Mouse (Mus musculus) cerebral cortex, adult 2 months (tissue): ENCODE measurements around the gene Ube2t.

Source experiments
- WGBS: fragments of 180-500 bp; shearing (Covaris S2); methylation state at CpG from one replicate; pipeline ENCODE4 v1.1.7; 2018; 5-methylcytosine and 5-hydroxymethylcytosine counted together

Ube2t gene

DNA sequence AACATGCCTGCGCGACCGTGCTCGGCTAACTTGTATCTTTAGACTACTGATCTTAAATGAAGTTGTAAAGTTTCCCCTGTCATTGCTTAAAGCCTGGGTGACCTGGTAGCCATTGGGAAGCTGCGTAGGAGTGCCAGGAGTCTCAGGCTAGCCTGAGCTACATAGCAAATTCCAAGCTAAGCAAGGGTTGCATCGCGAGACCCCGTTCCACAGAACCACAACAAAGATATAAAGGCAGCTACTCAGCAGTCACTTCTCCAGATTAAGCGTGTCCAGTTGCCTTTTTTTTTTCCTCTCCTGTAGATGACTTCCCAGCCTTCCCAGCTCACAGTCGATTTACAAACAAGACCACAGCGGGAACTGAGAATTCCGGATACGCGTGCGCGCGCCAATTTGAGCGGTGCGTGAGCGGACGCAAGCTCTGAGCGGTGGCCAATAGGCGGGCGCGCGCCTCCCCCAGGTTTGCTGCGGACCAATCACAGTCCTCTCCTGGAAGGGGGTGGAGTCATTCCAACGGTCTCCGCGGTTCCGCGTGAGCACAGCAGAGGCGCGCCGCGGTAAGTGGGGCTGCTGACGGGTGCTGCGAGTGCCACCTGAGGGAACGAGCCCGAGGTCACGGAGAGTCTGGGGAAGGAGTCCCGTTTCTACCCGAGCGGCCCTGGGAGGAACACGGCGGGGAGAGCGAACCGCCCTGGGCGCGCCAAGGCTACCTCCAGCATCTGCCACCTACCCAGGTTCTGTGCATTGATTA is at the start of gene Ube2t:
Gene Ube2t, plus strand, starts transcription at position 513 of the 751 bp plus-strand sequence.
- 3% methylated on average over 50 of the region's 50 CpGs for WGBS

GRCm38 (mm10) chr1:134913535-134913934 is 48.8 kb upstream of the Ube2t start:
- WGBS = 53% methylated on average over 4 of the region's 4 CpGs

GRCm38 (mm10) chr1:134915421-134915820 is 46.9 kb upstream of the Ube2t start:
- 87% methylated on average over 4 of the region's 4 CpGs for WGBS

DNA sequence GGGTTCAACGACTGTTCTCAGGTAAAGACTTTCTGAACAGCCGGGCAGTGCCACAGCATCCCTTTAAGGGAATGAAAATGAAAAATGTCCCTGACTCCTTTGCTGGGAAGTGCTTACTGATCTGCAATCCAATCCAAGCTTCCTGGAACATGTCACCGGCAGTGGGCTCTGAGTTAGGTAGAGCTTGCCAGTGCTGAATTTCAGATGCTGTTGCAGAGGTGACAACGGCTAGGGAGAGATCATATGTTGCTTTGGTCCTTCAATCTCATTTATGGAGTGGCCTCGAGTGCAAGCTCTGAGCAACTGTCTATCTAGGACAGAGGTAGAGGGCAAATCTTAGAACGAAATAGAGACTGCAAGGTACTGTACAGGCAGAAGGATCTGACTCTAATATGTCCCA is 43.4 kb upstream of the Ube2t start:
- WGBS = 60% methylated on average over 6 of the region's 6 CpGs

DNA sequence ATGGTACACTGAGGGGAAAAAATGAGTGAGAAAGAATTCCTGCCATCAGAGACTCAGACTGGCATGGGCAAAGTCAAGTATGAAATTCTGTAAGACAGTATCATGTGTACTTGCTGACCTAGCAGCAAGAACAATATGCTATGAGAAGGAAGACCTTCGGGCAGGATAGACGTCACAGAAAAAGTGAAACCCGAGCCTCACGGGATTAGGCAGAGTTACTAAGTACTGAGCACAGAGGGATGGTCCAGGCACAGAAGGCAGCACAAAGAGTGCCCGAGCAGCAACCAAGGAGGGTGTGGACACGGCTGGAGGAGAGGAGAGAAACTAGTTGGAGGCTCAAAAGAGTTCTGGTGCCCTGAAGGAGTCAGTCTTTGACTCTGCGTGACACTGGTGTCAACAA is 29.9 kb upstream of the Ube2t start:
- WGBS = 54% methylated on average over 7 of the region's 7 CpGs

DNA sequence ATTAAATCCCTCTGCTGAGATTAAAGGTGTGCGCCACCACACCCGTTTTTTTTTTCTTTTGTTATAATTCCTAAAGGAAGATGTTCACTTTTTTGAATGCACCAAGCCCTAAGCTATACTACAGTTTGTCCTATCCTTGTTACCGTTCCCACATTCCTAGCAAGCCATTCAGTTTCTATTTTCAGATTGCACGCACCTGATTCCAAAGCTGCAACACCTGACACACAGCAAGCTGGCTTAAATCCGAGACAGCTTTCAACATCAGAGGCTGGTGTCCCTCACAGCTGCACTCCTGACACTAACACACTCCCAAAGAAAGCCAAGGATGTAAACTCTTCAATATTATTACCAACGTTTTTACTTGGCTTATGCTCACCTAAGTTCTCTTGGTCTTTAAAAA is 26.0 kb upstream of the Ube2t start:
- WGBS = 85% methylated on average over 6 of the region's 6 CpGs

- 86% methylated on average over 1 of the region's 1 CpGs for WGBS
Measured at GRCm38 (mm10) chr1:134938233-134938632, 24.1 kb upstream of the Ube2t start.

- 72% methylated on average over 4 of the region's 4 CpGs for WGBS
Measured at GRCm38 (mm10) chr1:134940863-134941262, 21.5 kb upstream of the Ube2t start.

GRCm38 (mm10) chr1:134942898-134943297 is 19.5 kb upstream of the Ube2t start:
- WGBS = 91% methylated on average over 2 of the region's 2 CpGs

- WGBS = 47% methylated on average over 7 of the region's 7 CpGs
Measured at GRCm38 (mm10) chr1:134947590-134947989, 14.8 kb upstream of the Ube2t start.

- WGBS = 71% methylated on average over 3 of the region's 3 CpGs
Measured at GRCm38 (mm10) chr1:134949946-134950345, 12.4 kb upstream of the Ube2t start.

- 3% methylated on average over 16 of the region's 16 CpGs for WGBS
Measured at GRCm38 (mm10) chr1:134955050-134955636, 7.2 kb upstream of the Ube2t start.

DNA sequence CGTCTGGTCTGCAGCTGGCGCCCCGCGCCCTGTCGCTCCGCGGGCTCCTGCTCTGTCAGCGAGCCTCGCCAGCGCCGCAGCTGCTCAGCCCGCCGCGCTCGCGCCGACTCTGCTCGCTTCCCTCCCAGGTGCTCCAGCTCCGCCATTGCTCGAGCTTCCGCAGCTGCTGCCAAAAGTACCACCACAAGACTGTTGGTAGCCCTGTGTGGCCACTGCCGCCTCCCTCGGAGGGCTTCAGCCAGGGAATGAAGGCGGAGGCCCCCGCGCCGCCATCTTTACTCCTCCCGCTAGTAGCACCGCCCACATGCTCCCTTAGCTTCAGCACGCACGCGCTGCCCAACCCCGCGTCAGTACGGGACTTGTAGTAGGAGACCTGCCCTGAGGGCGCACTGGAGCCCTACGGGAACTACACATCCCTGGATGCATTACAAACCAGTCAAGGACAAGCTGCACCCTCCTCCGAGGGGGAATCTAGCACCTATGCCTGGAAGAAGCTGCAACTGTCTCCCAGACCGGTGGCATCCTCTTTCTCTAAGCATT is 6.7 kb upstream of the Ube2t start, which contains the start of gene Ppp1r12b:
Gene Ppp1r12b, minus strand, starts transcription at position 306 of the 540 bp plus-strand sequence.
- WGBS = 0% methylated on average over 39 of the region's 39 CpGs

DNA sequence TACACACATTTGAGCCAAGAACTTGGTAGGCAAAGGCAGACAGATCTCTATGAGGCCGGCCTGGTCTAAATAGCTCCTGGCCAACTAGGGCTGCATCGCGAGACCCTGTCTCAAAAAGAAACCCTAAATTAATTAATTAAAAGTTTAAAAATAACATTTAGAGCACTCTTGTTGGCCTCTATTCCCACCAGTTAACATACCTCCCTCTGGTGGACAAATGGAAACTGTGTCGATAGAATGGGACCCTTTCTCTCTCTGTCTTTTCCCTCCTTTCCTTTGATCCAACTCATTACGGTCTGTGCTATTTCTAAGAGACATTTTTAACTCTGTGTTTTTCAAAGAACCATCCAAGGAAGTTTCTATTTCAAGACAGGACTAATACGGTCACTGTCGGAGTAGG is 1.7 kb upstream of the Ube2t start:
- 43% methylated on average over 7 of the region's 7 CpGs for WGBS

DNA sequence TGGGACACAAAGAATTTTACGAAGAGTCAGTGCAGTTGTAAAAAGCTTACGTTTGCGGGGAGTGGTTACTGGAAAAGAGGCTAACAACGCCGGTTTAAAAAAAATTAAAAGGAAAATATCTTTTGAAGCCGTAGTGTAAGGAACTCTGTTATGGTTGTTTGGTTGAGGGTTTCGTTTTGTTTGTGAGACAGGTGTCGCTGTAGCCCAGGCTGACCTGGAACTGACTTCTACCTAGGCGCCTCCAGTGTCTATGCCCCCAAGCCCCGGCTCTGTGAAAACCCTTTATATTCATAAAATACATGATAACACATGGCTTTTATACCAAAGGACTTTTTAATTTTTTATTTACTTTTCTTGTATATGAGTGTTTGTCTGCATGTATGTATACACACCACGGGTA is 456 bp downstream of the Ube2t start:
- WGBS = 3% methylated on average over 11 of the region's 11 CpGs

DNA sequence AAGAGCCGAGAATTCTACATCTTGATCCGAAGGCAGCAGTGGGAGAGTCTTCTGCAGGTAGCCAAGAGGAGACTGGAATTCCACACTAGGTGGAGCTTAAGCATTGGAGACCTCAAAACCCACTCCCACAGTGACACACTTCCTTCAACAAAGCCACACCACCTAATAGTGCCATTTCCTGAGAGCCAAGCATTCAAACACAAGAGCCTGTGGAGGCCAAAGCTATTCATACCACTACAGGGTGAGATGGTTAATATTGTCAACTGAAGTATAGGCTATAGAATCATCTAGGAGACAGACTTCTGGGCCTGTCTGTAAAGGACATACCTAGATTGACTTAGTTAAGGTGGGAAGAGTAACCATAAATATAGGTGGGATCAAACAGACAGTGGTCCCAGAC is 3.1 kb downstream of the Ube2t start:
- 95% methylated on average over 2 of the region's 2 CpGs for WGBS

DNA sequence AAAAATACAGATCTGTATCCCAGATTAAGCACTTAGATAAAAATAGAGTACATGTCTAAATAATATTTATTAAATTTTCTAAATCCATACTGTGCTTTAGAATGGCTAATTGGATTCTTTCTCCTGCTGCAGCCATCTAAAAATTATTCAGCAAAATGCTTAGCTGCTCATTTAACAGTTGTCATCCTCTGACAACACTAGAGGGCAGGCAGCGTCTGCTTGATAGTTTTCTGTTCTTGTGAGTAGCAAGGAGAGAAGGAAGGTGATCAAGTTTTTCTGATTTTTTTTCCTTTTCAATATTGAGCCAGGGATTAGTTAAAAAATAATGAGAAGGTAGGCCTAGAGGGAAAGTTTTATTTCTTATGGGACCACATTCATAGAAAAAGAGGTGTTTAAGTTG is 10.6 kb downstream of the Ube2t start:
- 43% methylated on average over 1 of the region's 1 CpGs for WGBS

DNA sequence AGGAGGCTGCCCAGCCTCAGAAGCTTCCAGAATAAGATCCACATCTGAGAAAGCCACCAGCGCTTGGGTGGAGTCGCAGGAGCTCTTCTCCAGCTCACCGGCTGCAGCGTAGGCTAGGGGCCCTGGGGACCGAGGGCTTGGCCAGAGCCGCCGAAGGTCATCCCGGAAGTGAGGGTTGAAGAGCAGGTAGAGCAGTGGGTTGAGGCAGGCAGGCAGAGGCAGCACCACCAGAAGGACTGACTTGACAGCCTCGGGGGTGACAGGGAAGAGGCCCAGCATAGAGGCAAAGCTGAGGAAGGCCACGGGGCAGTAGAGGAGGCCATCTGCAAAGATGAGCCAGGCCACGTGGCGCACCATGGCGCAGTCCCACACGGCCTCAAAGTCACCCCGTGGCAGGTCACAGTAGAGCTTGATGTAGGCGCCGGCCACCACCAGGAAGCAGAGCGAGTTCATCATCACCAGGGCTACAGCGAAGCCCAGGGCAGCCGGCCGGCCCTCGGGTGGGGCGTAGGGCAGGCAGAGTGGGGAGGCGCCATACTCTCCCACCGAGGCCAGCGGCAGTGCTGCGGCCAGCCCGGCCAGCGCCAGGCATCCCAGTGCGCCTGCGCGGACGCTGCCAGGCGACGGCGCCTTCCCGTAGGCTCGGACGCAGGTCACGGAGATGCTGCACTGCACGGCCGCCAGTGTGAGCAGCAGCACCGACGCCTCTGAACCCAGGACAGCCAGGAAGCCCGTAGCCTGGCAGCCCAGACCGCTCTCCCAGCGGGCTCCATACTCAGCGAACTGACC is 25.0 kb downstream of the Ube2t start:
- 33% methylated on average over 48 of the region's 48 CpGs for WGBS

DNA sequence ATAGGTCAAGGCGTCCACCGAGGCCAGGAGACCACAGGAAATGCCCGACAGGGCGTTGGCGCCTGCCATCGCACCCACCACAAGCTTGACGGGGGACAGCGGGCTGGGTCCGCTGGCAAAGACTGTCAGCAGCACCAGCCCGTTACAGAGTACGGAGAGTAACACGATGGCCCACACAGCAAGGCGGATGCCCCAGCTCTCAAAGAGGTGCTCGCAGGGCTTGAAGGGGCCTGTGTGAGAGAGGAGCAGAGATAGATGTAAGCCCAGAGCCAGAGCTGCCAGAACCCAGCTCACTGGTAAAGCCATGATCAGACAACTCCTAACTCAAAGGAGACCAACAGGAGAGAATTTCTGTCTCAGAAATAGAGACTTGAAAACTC is 25.6 kb downstream of the Ube2t start:
- 11% methylated on average over 14 of the region's 14 CpGs for WGBS

- WGBS = 8% methylated on average over 7 of the region's 7 CpGs
Measured at GRCm38 (mm10) chr1:134989372-134989771, 27.0 kb downstream of the Ube2t start.

DNA sequence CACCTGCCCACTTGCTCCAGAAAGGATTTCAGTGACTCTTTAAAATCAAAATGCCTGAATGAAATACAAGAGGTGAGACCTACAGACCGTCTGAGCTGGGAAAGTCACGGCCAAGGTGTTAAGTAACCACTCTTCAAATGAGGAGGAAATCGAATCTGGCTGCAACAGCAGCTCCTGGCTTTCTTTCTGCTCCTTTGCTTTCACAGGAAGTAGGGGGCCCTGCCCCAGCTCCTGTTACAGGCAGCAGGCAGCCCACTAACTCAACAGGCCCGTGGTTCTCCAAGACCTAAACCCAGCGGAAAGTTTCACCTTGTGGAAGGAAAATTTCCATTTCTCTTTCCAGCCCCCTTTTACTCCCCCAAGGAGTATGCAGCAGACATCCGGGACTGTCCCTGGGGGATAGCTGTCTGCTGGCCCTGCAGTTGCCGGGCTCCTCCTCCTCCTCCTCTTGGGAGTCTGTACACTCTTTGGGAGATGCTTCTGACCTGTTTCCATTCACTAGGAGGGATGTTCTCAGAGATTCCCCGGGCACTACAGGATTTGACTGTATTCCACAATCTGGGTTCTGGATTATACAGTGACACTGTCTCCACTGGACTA is 29.8 kb downstream of the Ube2t start:
- 72% methylated on average over 8 of the region's 8 CpGs for WGBS

DNA sequence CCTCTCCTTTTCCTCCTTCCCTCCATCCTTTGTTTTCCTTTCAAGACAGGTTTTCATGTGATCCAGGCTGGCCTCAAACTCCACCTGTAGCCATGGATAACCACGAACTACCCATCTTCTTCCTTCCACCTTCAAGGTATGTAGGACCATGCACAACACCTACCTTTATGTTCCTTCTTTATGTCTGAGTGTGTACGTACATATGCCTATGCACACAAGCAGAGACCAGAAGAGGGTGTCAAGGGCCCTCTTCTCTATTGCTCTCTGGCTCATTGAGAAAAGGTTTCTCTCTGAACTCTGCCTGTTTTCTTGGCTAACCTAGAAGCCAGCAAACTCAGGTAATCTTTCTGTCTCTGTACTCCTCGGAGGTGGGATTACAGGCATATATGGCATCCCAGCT is 32.4 kb downstream of the Ube2t start:
- WGBS = 89% methylated on average over 3 of the region's 3 CpGs
